Mouse (Mus musculus): ENCODE results near the gene Zfp784.

Zfp784 gene

GRCm38 (mm10) chr7:5058631-5059030 is 20.4 kb upstream of the Zfp784 start:
- intact Hi-C loops (cut with DNase I): no loop called here

DNA sequence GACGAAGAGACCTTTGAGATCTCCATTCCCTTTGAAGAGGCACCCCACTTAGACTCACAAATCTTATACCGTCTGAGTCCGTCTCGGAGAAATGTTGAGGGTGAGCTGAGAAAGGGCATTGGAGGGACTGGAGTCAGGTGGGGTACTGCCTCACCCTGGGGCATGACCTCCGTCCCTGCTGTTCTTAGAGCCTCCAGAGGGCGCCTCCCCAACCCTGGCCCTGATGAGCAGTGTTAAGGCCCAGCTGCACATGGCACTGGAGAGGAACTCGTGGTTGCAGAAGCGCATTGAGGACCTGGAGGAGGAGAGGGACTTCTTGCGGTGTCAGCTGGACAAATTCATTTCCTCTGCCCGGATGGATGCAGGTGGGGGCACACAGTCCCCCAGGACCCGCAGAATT is 19.6 kb upstream of the Zfp784 start:
- intact Hi-C loops (cut with DNase I): no loop called here

GRCm38 (mm10) chr7:5057381-5057780 is 19.1 kb upstream of the Zfp784 start:
- intact Hi-C loops (cut with DNase I): no loop called here

DNA sequence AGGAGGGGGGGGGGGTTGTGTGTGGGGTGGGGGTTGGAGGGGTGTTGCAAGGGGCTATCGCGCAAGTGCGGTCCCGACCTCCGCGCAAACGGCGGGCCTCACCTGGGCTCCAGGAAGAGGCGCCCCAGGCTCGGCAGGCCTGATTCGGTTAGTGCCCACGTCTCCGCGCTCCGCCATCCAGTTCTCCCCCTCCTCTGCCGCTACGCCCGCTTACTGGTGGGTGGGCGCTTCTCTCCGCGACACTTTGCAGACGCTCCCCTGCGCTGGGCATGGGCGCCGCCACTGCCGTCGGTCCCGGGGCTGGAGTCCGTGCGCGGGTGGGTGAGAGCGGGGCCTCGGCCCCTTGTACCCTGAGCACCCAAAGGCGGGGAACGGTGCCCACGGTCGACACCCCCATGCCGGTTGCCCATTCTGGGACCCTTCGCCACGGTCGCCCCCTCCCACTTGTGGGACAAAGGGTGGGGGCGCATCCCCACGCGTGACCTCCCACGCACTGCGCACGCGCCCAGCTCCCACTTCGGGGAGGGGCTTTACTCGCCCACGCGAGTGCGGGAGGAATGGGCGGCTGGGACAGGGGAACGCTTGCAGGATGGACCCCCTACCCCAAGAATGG is 18.5 kb upstream of the Zfp784 start:
- intact Hi-C loops (cut with DNase I): no loop called here

DNA sequence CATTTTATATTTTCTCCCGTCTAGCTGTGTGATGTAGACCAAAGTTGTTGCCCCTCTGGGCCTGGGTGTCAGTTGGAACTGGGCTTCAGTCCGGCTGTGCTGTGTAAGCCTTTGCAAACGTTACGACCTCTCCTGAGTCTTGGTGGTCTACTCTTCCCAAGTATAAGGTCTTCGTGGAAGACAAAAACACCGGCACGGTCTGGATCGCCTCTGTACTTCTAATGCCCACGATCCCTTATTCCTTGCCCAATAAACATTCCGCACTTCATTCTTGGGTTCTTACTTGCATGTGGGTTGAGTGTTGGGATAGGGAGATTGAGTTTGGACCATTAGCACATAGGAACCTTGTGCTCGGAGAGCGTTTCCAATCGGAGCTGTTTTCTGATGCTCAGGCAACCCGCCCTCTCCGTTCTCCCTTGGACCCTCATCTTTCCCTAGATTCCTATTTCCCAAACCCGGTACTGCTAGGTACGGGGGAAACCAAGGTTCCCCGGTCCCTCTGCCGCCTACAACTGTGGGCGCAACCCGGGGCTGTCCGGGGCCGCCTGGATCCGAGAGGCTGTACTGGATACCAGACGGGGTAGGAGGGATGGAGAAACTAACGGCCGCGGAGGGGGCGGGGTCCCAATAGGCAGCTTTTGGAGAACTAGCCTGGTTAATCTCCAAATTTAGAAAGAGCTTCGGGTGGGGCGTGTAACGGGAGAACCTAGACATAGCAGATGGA is 15.4 kb upstream of the Zfp784 start:
- intact Hi-C loops (cut with DNase I): loop anchor here (5.0 kb wide), 1 partner anchor 56 kb away; the partner anchor contains the start of gene Zfp579

DNA sequence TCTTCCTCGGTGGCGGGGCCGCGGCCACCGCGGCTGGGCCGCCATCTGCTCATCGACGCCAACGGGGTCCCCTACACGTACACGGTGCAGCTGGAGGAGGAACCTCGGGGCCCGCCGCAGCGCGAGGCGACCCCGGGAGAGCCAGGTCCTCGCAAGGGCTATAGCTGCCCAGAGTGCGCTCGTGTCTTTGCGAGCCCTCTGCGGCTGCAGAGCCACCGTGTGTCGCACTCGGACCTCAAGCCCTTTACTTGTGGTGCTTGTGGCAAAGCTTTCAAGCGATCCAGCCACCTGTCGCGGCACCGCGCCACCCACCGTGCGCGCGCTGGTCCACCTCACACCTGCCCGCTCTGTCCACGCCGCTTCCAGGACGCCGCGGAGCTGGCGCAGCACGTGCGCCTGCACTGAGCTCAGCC is 14.7 kb upstream of the Zfp784 start:
- intact Hi-C loops (cut with DNase I): loop anchor here (5.0 kb wide), 1 partner anchor 56 kb away; the partner anchor contains the start of gene Zfp579

DNA sequence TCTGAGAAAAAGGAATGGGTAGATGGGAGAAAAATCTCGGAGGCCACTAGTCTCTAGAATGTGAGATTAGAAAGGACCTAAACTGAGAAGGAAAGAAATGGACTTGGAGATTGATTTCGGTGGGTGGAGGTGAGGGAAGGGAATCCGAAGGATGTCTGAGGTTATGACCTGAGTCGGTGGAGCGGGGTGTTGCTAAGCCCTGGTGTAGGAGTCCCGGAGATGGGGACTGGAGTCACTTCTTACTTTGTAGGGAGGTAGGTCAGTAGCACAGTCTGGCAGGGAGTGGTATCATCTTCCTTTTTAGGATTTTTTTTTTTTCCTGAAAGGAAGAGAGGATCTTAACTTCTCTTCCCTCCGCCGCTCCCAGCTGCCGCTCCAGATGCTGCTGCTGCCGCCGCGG is 14.2 kb upstream of the Zfp784 start:
- intact Hi-C loops (cut with DNase I): loop anchor here (5.0 kb wide), 1 partner anchor 55 kb away; the partner anchor contains the start of gene Zfp579

GRCm38 (mm10) chr7:5051193-5052192 is 13.2 kb upstream of the Zfp784 start, which contains the start of gene Zfp580:
TSS of gene Zfp580 (plus strand) at chr7:5051538.
- intact Hi-C loops (cut with DNase I): loop anchor here (5.0 kb wide), 1 partner anchor 54 kb away; the partner anchor contains the start of gene Zfp579

- intact Hi-C loops (cut with DNase I): loop anchor here (2.0 kb wide), 1 partner anchor 105 kb away; no protein-coding TSS in a partner anchor
These were observed 9.1 kb upstream of the Zfp784 start for GRCm38 (mm10) chr7:5047313-5047712.

- intact Hi-C loops (cut with DNase I): loop anchor here (2.0 kb wide), 1 partner anchor 103 kb away; no protein-coding TSS in a partner anchor
These were observed 7.9 kb upstream of the Zfp784 start for GRCm38 (mm10) chr7:5046112-5046511.

GRCm38 (mm10) chr7:5044981-5045380 is 6.7 kb upstream of the Zfp784 start:
- intact Hi-C loops (cut with DNase I): no loop called here

DNA sequence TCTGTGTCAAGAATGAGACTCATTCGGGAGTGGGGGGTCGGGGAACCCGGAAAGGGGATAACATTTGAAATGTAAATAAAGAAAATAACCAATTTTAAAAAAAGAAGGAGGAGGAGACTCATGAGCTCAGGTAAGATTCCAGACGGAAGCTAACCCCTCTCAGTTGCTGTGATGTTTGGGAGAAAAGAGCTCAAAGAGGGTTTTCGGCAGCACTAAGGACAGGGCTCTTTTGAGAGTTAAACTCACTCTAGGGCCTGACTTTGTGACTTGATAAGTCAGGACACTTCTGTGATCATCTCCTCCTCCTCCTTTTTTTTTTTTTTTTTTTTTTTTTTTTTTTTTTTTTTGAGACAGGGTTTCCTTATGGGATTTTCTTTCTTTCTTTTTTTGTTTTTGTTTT is 694 bp upstream of the Zfp784 start:
- intact Hi-C loops (cut with DNase I): no loop called here

DNA sequence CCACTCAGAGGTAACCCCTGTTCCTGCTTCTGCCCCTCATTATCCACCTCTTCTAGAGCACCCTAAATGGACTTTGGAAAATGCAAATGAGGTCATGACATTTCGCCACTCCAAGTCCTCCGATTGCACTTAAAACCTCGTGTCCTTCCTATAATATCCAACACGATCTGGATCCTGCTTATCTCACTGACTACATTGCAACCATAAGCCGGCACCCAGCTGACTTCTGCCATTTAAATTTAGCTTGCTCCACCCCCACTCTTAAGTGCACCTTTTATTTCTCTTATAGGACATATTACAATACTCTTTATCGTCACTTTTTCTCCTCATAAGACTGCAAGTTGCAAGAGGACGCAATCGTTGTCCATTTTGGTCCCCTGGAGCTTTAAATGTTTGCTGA is 779 bp downstream of the Zfp784 start:
- intact Hi-C loops (cut with DNase I): no loop called here

DNA sequence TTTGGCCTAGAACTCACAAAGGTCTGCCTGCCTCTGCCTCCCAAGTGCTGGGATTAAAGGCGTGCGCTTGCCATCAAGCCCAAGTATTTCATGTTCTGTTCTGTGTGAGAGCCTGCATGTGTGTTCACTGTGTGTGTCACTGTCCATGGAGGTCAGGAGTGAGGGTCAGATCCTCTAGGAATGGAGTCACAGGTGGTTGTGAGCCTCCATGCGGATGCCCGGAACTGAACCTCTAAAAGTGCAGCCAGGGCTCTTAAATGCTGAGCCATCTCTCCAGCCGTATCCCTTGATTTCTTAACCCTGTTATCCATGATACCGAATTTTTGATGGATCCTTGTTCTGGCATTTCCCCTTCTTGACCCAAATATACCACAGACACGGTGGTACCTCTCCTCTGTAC is 1.2 kb downstream of the Zfp784 start:
- intact Hi-C loops (cut with DNase I): no loop called here

GRCm38 (mm10) chr7:5036136-5036535 is 2.1 kb downstream of the Zfp784 start:
- intact Hi-C loops (cut with DNase I): no loop called here

GRCm38 (mm10) chr7:5035628-5036027 is 2.6 kb downstream of the Zfp784 start:
- intact Hi-C loops (cut with DNase I): no loop called here

DNA sequence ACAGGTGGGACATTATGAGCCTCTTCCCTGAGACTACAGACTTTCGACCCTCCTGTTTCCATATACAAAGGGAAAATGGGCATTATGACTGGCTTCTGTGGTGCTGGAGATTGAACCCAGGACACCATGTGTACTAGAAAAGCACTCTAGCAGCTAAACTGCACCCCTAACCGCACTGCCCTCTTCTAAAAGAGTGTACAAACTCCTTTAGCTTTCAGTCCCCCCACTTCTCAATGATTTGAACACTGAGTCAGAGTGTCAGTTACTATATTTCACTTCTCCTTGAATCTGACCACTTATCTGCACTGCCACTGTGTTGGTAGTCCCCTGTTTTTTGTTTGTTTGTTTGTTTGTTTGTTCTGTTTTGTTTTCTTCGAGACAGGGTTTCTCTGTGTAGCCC is 4.4 kb downstream of the Zfp784 start, which contains the start of gene 4632433K11Rik:
Gene 4632433K11Rik, plus strand, starts transcription at position 301 of the 400 bp plus-strand sequence.
- intact Hi-C loops (cut with DNase I): no loop called here

DNA sequence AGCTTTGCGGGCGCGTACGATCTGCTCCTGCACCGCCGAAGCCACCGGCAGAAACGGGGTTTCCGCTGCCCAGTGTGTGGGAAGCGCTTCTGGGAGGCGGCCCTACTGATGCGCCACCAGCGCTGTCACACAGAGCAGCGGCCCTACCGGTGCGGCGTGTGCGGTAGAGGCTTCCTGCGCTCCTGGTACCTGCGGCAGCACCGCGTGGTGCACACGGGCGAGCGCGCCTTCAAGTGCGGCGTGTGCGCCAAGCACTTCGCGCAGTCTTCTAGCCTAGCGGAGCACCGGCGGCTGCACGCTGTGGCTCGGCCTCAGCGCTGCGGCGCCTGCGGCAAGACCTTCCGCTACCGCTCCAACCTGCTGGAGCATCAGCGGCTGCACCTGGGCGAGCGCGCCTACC is 6.8 kb downstream of the Zfp784 start:
- intact Hi-C loops (cut with DNase I): no loop called here

DNA sequence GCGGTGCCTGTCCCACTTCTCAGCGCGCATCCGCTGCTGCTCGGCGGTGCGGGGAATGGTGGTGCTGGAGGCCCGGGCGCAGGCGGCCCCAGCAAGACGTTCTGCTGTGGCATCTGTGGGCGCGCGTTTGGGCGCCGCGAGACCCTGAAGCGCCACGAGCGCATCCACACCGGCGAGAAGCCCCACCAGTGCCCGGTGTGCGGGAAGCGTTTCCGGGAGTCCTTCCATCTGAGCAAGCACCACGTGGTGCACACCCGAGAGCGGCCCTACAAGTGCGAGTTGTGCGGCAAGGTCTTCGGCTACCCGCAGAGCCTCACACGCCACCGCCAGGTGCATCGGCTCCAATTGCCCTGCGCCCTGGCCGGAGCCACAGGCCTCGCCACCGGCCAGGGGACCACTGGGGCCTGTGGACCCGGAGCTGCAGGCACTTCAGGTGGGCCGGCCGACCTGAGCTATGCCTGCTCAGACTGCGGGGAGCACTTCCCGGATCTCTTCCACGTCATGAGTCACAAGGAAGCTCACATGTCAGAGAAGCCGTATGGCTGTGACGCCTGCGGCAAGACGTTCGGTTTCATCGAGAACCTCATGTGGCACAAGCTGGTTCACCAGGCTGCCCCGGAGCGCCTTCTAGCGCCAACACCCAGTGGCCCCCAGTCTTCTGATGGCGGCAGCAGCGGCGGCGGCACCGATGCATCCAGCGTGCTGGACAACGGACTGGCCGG is 7.5 kb downstream of the Zfp784 start:
- intact Hi-C loops (cut with DNase I): no loop called here

GRCm38 (mm10) chr7:5029946-5030345 is 8.3 kb downstream of the Zfp784 start:
- intact Hi-C loops (cut with DNase I): no loop called here

DNA sequence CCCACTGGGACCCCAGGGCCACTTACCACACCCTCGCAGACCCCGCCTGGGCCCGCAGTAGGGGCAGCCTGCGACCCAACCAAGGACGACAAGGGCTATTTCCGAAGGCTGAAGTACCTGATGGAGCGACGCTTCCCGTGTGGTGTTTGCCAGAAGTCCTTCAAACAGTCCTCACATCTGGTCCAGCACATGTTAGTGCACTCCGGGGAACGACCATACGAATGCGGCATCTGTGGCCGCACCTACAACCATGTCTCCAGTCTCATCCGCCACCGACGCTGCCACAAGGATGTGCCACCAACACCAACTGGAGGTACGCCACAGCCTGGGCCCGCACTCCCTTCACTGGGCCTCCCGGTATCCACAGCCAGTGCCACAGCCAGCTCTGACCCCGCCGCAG is 8.7 kb downstream of the Zfp784 start:
- intact Hi-C loops (cut with DNase I): no loop called here

Data from adrenal gland (tissue).